Mouse (Mus musculus): Measurements from ENCODE around the gene Bckdha. TPM values are rescaled to one million over a fixed set of nuclear protein-coding genes. Genes with fewer than 3 reads are reported as not detected.

Bckdha gene
- polyA plus RNA-seq, 1 experiment from 2014 or later, result 48.7 TPM

DNA sequence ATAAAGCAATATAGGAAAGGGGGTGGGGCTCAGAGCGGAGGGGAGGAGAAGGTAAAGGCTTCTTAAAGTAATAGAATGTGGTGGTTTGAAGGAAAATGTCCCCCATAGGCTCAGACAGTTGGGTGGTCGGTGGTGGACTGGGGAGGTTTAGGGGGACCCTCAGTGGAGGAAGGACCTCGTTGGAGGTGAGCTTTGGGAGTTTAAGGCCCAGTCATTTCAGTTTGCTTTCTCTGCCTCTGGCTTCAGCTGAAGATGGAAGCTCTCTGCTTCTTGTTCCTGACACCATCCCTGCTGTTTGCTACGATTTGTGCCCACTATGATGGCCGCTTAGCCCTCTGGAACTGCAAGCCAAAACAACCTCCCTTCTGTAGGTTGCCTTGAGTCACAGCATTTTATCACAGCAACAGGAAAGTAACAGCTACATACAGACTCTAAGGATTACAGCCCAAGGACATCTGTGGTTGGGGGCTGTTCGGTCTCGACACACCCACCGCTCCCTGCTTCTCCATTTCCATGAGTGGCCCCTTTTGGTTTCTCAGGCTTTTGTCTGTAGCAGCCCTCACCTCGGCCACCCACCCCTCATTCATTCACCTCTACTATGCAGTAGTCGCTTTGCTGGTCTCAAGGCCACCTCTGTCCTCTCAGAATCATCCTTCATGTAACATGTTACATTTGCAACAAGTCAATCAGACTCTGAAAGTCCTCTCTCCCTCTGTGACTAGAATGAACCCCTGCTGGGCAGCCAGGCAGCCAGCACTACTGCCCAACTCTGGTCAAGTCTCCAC is 41.2 kb downstream of the Bckdha start:
- H3K4me1 ChIP-seq (replicated peaks; ENCODE audit: control insufficient read depth, insufficient read depth, low read length), result peaks cover 5% of the 10 kb centered on the region
- DNase-seq (ENCODE audit: low spot score), result peak; percentile 47
- no peaks in the 10 kb centered on the region for H3K27me3 ChIP-seq (replicated peaks; ENCODE audit: control insufficient read depth, insufficient read depth, low read length)
- H3K9ac ChIP-seq (ENCODE audit: low read length), result no peak overlapping the region
- peaks cover 17% of the 10 kb centered on the region for H3K36me3 ChIP-seq (ENCODE audit: control insufficient read depth, insufficient read depth, low read length)
- H3K4me3 ChIP-seq (ENCODE audit: low read depth, low read length), result no peak overlapping the region
- no peaks in the 10 kb centered on the region for H3K9me3 ChIP-seq (ENCODE audit: control insufficient read depth, low read length)
- WGBS, result 81% methylated on average over 10 of the region's 10 CpGs
- no peak for ATAC-seq (replicated peaks; ENCODE audit: low FRiP score, low TSS enrichment, low read depth)
- H3K27ac ChIP-seq (ENCODE audit: low read depth), result no peak overlapping the region
- no peak overlapping the region for H3K4me2 ChIP-seq (ENCODE audit: low read length)

DNA sequence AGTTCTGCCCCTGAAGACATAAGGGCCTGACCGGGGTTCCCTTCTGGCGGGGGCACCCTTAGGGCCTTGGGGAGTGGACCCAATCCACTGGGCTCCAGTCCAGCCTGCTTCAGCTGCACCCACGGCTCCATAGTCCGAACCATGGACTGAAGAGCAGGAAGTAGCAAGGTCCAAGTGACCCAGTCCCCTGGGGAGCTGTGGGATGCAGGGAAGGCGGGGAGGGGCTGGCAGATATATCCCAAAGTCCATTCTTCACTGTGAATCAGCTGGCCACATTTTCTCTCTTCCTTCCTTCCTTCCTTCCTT is 43.1 kb downstream of the Bckdha start, which contains the start of gene Erich4:
Gene Erich4 (minus strand): TSS at position 187 of the 306 bp plus-strand sequence.
- Histone ChIP-seq H3K27me3 (replicated peaks; ENCODE audit: control insufficient read depth, insufficient read depth, low read length) (no peaks in the 10 kb centered on the region), H3K9ac (ENCODE audit: low read length) (no peak within 1 kb of the TSS), H3K4me3 (ENCODE audit: low read depth, low read length) (no peak within 1 kb of the TSS), H3K4me2 (ENCODE audit: low read length) (no peak within 1 kb of the TSS), H3K9me3 (ENCODE audit: control insufficient read depth, low read length) (no peaks in the 10 kb centered on the region), H3K4me1 (replicated peaks; ENCODE audit: control insufficient read depth, insufficient read depth, low read length) (peaks cover 5% of the 10 kb centered on the region), H3K36me3 (ENCODE audit: control insufficient read depth, insufficient read depth, low read length) (no peaks in the 10 kb centered on the region), H3K27ac (ENCODE audit: low read depth) (no peak within 1 kb of the TSS)
- ATAC-seq (replicated peaks; ENCODE audit: low FRiP score, low TSS enrichment, low read depth) (no peak), DNase-seq (ENCODE audit: low spot score) (no peak)
- WGBS, result 83% methylated on average over 5 of the region's 5 CpGs

GRCm38 (mm10) chr7:25614831-25615705 is 43.7 kb downstream of the Bckdha start:
- Histone ChIP-seq H3K4me3 (ENCODE audit: low read depth, low read length) (no peak overlapping the region), H3K9ac (ENCODE audit: low read length) (no peak overlapping the region), H3K27ac (ENCODE audit: low read depth) (no peak overlapping the region), H3K27me3 (replicated peaks; ENCODE audit: control insufficient read depth, insufficient read depth, low read length) (no peaks in the 10 kb centered on the region), H3K4me1 (replicated peaks; ENCODE audit: control insufficient read depth, insufficient read depth, low read length) (peaks cover 5% of the 10 kb centered on the region), H3K36me3 (ENCODE audit: control insufficient read depth, insufficient read depth, low read length) (no peaks in the 10 kb centered on the region), H3K4me2 (ENCODE audit: low read length) (no peak overlapping the region), H3K9me3 (ENCODE audit: control insufficient read depth, low read length) (no peaks in the 10 kb centered on the region)
- ATAC-seq (replicated peaks; ENCODE audit: low FRiP score, low TSS enrichment, low read depth), result no peak
- no peak for DNase-seq (ENCODE audit: low spot score)
- WGBS, result 77% methylated on average over 21 of the region's 21 CpGs

DNA sequence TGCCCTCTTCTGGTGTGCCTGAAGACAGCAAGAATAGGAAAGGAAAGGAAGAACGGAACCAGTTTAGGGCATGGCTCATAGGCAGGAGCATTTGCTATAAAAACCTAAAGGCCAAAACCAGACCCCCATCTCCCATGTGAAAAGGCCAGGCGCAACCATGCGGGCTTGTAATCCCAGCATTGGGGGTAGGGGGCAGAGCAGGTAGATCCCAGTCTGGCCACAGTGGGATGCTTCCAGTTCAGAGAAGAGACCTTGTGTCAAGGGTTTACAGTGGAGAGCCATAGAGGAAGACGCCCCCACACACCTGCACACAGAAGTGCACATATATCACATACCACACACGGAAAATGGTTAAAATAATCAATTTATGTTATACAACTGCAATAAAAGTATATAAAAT is 44.7 kb downstream of the Bckdha start:
- no peak overlapping the region for H3K4me2 ChIP-seq (ENCODE audit: low read length)
- no peaks in the 10 kb centered on the region for H3K36me3 ChIP-seq (ENCODE audit: control insufficient read depth, insufficient read depth, low read length)
- no peak overlapping the region for H3K9ac ChIP-seq (ENCODE audit: low read length)
- ATAC-seq (replicated peaks; ENCODE audit: low FRiP score, low TSS enrichment, low read depth) (no peak), DNase-seq (ENCODE audit: low spot score) (no peak)
- H3K27ac ChIP-seq (ENCODE audit: low read depth), result no peak overlapping the region
- H3K4me1 ChIP-seq (replicated peaks; ENCODE audit: control insufficient read depth, insufficient read depth, low read length), result no peaks in the 10 kb centered on the region
- no peaks in the 10 kb centered on the region for H3K9me3 ChIP-seq (ENCODE audit: control insufficient read depth, low read length)
- H3K4me3 ChIP-seq (ENCODE audit: low read depth, low read length), result no peak overlapping the region
- WGBS, result 86% methylated on average over 5 of the region's 5 CpGs
- H3K27me3 ChIP-seq (replicated peaks; ENCODE audit: control insufficient read depth, insufficient read depth, low read length), result no peaks in the 10 kb centered on the region

- Histone ChIP-seq H3K4me2 (ENCODE audit: low read length) (no peak overlapping the region), H3K4me3 (ENCODE audit: low read depth, low read length) (no peak overlapping the region), H3K4me1 (replicated peaks; ENCODE audit: control insufficient read depth, insufficient read depth, low read length) (no peaks in the 10 kb centered on the region), H3K36me3 (ENCODE audit: control insufficient read depth, insufficient read depth, low read length) (no peaks in the 10 kb centered on the region), H3K27ac (ENCODE audit: low read depth) (no peak overlapping the region), H3K27me3 (replicated peaks; ENCODE audit: control insufficient read depth, insufficient read depth, low read length) (no peaks in the 10 kb centered on the region), H3K9ac (ENCODE audit: low read length) (no peak overlapping the region), H3K9me3 (ENCODE audit: control insufficient read depth, low read length) (no peaks in the 10 kb centered on the region)
- WGBS, result 38% methylated on average over 7 of the region's 7 CpGs
- no peak for ATAC-seq (replicated peaks; ENCODE audit: low FRiP score, low TSS enrichment, low read depth)
- DNase-seq (ENCODE audit: low spot score), result no peak
Observed at GRCm38 (mm10) chr7:25611501-25611900, 47.3 kb downstream of the Bckdha start.

DNA sequence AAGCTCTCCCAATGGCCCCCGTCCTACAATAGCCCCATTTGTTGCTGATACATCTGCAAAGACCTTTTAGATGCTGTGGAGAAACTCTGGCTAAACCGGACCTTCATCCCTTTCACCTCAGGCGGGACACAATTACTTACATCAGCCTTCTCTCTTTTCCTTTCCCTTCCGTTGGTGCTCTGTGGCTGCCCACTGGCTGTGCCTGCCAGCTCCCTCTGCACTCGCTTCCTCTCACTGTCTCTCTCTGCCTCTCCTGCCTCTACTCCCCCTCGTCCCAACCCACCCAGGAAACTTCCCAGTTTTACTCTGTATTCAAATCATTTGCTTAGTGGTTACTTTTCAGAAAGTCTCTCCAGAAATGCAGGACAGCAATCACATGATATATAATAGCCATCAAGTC is 48.7 kb downstream of the Bckdha start:
- no peaks in the 10 kb centered on the region for H3K27me3 ChIP-seq (replicated peaks; ENCODE audit: control insufficient read depth, insufficient read depth, low read length)
- H3K9me3 ChIP-seq (ENCODE audit: control insufficient read depth, low read length), result no peaks in the 10 kb centered on the region

DNA sequence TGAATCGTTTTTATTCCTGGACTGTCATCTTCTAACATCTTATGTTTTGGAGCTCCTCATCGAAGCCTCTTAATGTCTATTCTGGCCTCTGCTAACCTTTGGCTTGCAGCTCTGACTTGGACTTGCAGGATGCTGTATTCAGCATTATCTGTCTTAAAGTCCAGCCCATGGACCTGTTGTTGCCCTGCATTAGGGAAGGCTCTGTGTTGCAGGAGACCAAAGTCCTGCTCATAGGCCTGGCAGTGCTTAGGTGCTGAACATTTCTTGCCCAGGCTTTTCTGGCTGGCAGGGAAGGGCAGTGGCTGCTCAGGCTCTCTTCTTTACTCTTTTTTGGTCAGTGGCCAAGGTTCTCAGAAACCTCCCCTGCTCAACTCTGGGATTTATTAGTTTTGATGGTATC is 51.6 kb downstream of the Bckdha start:
- H3K27me3 ChIP-seq (replicated peaks; ENCODE audit: control insufficient read depth, insufficient read depth, low read length), result no peaks in the 10 kb centered on the region
- no peak overlapping the region for H3K4me2 ChIP-seq (ENCODE audit: low read length)
- DNase-seq (ENCODE audit: low spot score) (no peak), ATAC-seq (replicated peaks; ENCODE audit: low FRiP score, low TSS enrichment, low read depth) (no peak)
- H3K9me3 ChIP-seq (ENCODE audit: control insufficient read depth, low read length), result no peaks in the 10 kb centered on the region
- H3K4me1 ChIP-seq (replicated peaks; ENCODE audit: control insufficient read depth, insufficient read depth, low read length), result no peaks in the 10 kb centered on the region
- 73% methylated on average over 2 of the region's 2 CpGs for WGBS
- H3K9ac ChIP-seq (ENCODE audit: low read length), result no peak overlapping the region
- no peak overlapping the region for H3K4me3 ChIP-seq (ENCODE audit: low read depth, low read length)
- H3K27ac ChIP-seq (ENCODE audit: low read depth), result no peak overlapping the region
- no peaks in the 10 kb centered on the region for H3K36me3 ChIP-seq (ENCODE audit: control insufficient read depth, insufficient read depth, low read length)

More for the DNA sequence above, 48.7 kb downstream of the Bckdha start:
- no peak for DNase-seq (ENCODE audit: low spot score)
- no peak overlapping the region for H3K27ac ChIP-seq (ENCODE audit: low read depth)
- H3K9ac ChIP-seq (ENCODE audit: low read length), result no peak overlapping the region
- no peaks in the 10 kb centered on the region for H3K36me3 ChIP-seq (ENCODE audit: control insufficient read depth, insufficient read depth, low read length)
- H3K4me1 ChIP-seq (replicated peaks; ENCODE audit: control insufficient read depth, insufficient read depth, low read length), result no peaks in the 10 kb centered on the region
- WGBS, result 45% methylated on average over 6 of the region's 6 CpGs
- H3K4me3 ChIP-seq (ENCODE audit: low read depth, low read length), result no peak overlapping the region
- ATAC-seq (replicated peaks; ENCODE audit: low FRiP score, low TSS enrichment, low read depth), result no peak
- H3K4me2 ChIP-seq (ENCODE audit: low read length), result no peak overlapping the region

DNA sequence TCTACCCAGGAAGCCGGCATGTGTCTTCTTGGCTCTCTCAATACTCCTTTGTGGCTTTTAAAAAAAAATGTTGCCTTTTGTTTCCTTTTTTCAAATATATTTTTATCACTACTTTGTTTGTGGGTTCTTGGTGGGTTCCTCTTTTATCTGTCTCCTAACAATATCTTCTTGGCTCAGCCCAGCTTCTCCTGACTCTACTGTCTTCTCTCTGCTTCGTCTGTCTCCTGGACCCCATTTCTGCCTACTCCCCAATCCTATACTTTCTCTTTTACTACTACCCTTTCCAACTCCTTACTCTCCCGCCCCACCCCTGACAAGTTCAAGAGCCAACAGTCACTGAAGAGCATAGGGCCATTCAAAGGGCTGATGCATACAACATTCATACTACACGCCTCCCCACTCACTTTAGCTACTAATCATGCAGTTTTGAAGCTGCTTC is 52.1 kb downstream of the Bckdha start:
- Histone ChIP-seq H3K27me3 (replicated peaks; ENCODE audit: control insufficient read depth, insufficient read depth, low read length) (no peaks in the 10 kb centered on the region), H3K9me3 (ENCODE audit: control insufficient read depth, low read length) (no peaks in the 10 kb centered on the region), H3K9ac (ENCODE audit: low read length) (no peak overlapping the region), H3K4me3 (ENCODE audit: low read depth, low read length) (no peak overlapping the region), H3K4me1 (replicated peaks; ENCODE audit: control insufficient read depth, insufficient read depth, low read length) (no peaks in the 10 kb centered on the region), H3K36me3 (ENCODE audit: control insufficient read depth, insufficient read depth, low read length) (no peaks in the 10 kb centered on the region), H3K27ac (ENCODE audit: low read depth) (no peak overlapping the region), H3K4me2 (ENCODE audit: low read length) (no peak overlapping the region)
- ATAC-seq (replicated peaks; ENCODE audit: low FRiP score, low TSS enrichment, low read depth) (no peak), DNase-seq (ENCODE audit: low spot score) (no peak)
- WGBS, result 85% methylated on average over 4 of the region's 4 CpGs
